Mouse (Mus musculus) midbrain, embryonic 11.5 days (tissue): ENCODE results near the gene Tarsl2. TPM values are rescaled to one million over a fixed set of nuclear protein-coding genes. Genes with fewer than 3 reads are reported as not detected.

Source experiments
- ATAC-seq: fragments of 200-750 bp; cut with Nextera tagmentation; 2 replicates; pipeline ENCODE4 v1.8.0; 2017; ENCODE audit warnings: moderate TSS enrichment, moderate library complexity; ENCODE audit not compliant: low FRiP score
- DNase-seq: peaks from one replicate; pipeline ENCODE4 v3.0.0; 2015; ENCODE audit warnings: low spot score; ENCODE audit errors: missing footprints
- H3K27ac ChIP-seq: fragments of 300-500 bp; sonication (generic); 2 replicates; pipeline ENCODE4 v1.5.1; 2014; ENCODE audit warnings: low read depth, low read length
- H3K27me3 ChIP-seq: fragments of 300-500 bp; sonication (generic); 2 replicates; pipeline ENCODE4 v1.6.1; 2014; ENCODE audit warnings: mild to moderate bottlenecking, low read length, moderate library complexity, mixed read lengths; ENCODE audit not compliant: control insufficient read depth, insufficient read depth
- H3K36me3 ChIP-seq: fragments of 300-500 bp; sonication (generic); 2 replicates; pipeline ENCODE4 v1.6.1; 2014; ENCODE audit warnings: mild to moderate bottlenecking, low read length, moderate library complexity, mixed read lengths; ENCODE audit not compliant: control insufficient read depth, insufficient read depth
- H3K4me1 ChIP-seq: fragments of 300-500 bp; sonication (generic); 2 replicates; pipeline ENCODE4 v1.6.1; 2014; ENCODE audit warnings: low read length; ENCODE audit not compliant: control insufficient read depth, insufficient read depth
- H3K4me2 ChIP-seq: fragments of 300-500 bp; sonication (generic); 2 replicates; pipeline ENCODE4 v1.6.1; 2014; ENCODE audit warnings: mild to moderate bottlenecking, moderate library complexity
- H3K4me3 ChIP-seq: fragments of 300-500 bp; sonication (generic); 2 replicates; pipeline ENCODE4 v1.5.1; 2014; ENCODE audit warnings: low read depth, low read length
- H3K9ac ChIP-seq: fragments of 300-500 bp; sonication (generic); 2 replicates; pipeline ENCODE4 v1.6.1; 2014; ENCODE audit warnings: low read length
- H3K9me3 ChIP-seq: fragments of 300-500 bp; sonication (generic); 2 replicates; pipeline ENCODE4 v1.6.1; 2016; ENCODE audit warnings: low read length; ENCODE audit not compliant: control insufficient read depth
- WGBS: fragments of 180-500 bp; shearing (Covaris S2); extraction: QIAGEN DNeasy Blood & Tissue Kit; methylation state at CpG from one replicate; pipeline ENCODE4 v1.1.7; 2014; 5-methylcytosine and 5-hydroxymethylcytosine counted together
- polyA plus RNA-seq: library from polyadenylated mRNA; unstranded; fragments of >200 nt; fragmentation: Nextera tagmentation; extraction: Ambion mirVana; gene quantifications from 2 replicates; pipeline ENCODE4 v1.2.1, GENCODE M21; 2014

Tarsl2 gene
- polyA plus RNA-seq, 1 experiment from 2014 or later, result 12.0 TPM

DNA sequence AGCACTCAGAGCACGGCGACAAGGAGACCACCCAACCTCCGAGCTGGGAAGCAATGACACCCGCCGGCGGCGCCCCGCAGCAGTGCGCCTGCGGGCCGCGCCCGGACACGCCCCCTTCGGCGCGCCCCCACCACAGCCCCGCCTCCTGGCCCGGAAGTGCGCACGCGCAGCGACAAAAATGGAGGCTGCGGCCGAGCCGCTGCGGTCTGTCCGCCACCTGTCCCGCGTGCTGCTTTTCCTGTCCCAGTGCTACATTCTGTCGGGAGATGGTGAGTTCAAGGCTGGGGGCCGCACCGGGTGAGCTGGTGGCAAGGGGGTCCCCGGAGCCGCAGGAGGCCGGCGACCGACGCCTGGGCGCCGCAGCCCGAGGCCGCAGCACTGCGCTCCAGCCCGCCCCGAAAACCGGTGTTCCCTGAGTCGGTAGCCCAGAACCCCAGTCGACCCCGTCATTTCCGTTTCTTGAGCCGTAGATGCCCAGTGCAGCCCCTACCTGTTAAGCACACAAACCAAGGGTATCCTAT is 48.7 kb downstream of the Tarsl2 start:
- WGBS, result under 1% methylated on average over 51 of the region's 52 CpGs
- DNase-seq, result peak; percentile 99
- H3K4me3 ChIP-seq, result peak overlapping the region; percentile 86

DNA sequence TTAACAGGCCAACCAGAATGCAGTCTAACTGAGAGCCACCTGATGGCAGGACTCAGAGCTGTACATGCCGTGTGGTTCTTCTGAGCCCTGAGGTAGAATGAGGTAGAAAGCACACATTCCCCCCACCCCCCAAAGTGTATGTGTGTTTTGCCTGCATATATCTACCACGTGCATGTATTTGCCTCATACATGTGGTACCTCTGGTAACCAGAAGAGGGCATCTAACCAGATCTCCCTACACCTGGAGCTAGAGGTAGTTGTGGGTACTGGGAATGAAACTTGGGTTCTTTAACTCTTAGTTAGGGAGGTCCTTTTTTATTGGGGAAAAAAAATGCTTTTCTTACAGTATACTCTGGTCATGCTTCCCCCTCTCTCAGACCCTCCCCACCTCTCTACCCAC is 51.8 kb downstream of the Tarsl2 start:
- WGBS, result 53% methylated on average over 2 of the region's 2 CpGs
- no peaks in the 10 kb centered on the region for H3K27me3 ChIP-seq
- H3K36me3 ChIP-seq, result peaks cover 15% of the 10 kb centered on the region; the same call in 1 of the 2 replicates
- no peak overlapping the region for H3K9ac ChIP-seq
- H3K4me3 ChIP-seq, result no peak overlapping the region
- no peak for ATAC-seq
- H3K4me1 ChIP-seq, result peaks cover 10% of the 10 kb centered on the region
- H3K27ac ChIP-seq, result no peak overlapping the region
- no peak overlapping the region for H3K4me2 ChIP-seq
- DNase-seq, result no peak
- H3K9me3 ChIP-seq, result no peaks in the 10 kb centered on the region

More for the DNA sequence above, 48.7 kb downstream of the Tarsl2 start:
- H3K27me3 ChIP-seq, result no peaks in the 10 kb centered on the region
- H3K27ac ChIP-seq, result peak overlapping the region; percentile 52; the same call in 1 of the 2 replicates
- H3K9me3 ChIP-seq, result no peaks in the 10 kb centered on the region
- ATAC-seq, result peak; percentile 98
- peaks cover 4% of the 10 kb centered on the region; the same call in 1 of the 2 replicates for H3K36me3 ChIP-seq
- H3K4me2 ChIP-seq, result peak overlapping the region; percentile 74
- H3K9ac ChIP-seq, result peak overlapping the region; percentile 87
- peaks cover 10% of the 10 kb centered on the region for H3K4me1 ChIP-seq

DNA sequence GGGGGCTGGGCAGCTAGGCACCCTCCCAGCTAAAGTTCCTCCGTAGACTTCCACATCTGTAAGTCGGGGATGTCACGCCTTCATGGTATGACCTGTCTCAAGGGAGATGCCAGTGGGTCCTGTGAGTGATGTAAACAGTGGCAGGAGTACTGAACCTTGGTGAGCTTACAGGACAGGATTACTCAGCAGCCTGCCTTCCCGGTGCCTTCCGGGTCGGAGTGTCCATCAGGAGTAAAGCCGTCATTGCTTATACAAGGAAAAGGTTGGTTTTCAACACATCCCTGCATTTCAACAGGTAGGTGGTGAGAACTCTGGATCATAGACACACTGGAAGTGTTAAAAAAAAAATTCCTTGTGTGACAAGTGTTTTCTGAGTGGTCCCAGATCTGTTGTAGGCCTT is 57.4 kb downstream of the Tarsl2 start:
- H3K4me2 ChIP-seq, result no peak overlapping the region

GRCm38 (mm10) chr7:65704818-65705242 is 60.1 kb downstream of the Tarsl2 start:
- H3K4me2 ChIP-seq, result peak overlapping the region; percentile 16; the same call in 1 of the 2 replicates
- H3K9ac ChIP-seq, result no peak overlapping the region
- no peaks in the 10 kb centered on the region for H3K27me3 ChIP-seq
- H3K27ac ChIP-seq, result no peak overlapping the region
- H3K36me3 ChIP-seq, result peaks cover 10% of the 10 kb centered on the region; the same call in 1 of the 2 replicates
- DNase-seq (peak; percentile 99), ATAC-seq (peak; percentile 33; the same call in 1 of the 2 replicates)
- no peak overlapping the region for H3K4me3 ChIP-seq
- 21% methylated on average over 10 of the region's 10 CpGs for WGBS
- no peaks in the 10 kb centered on the region for H3K9me3 ChIP-seq
- no peaks in the 10 kb centered on the region for H3K4me1 ChIP-seq

More for the DNA sequence above, 57.4 kb downstream of the Tarsl2 start:
- no peak overlapping the region for H3K4me3 ChIP-seq
- no peaks in the 10 kb centered on the region for H3K27me3 ChIP-seq
- ATAC-seq (no peak), DNase-seq (no peak)
- H3K9ac ChIP-seq, result no peak overlapping the region
- H3K9me3 ChIP-seq, result no peaks in the 10 kb centered on the region
- peaks cover 15% of the 10 kb centered on the region; the same call in 1 of the 2 replicates for H3K36me3 ChIP-seq
- H3K4me1 ChIP-seq, result no peaks in the 10 kb centered on the region
- WGBS, result 92% methylated on average over 7 of the region's 7 CpGs
- H3K27ac ChIP-seq, result no peak overlapping the region

DNA sequence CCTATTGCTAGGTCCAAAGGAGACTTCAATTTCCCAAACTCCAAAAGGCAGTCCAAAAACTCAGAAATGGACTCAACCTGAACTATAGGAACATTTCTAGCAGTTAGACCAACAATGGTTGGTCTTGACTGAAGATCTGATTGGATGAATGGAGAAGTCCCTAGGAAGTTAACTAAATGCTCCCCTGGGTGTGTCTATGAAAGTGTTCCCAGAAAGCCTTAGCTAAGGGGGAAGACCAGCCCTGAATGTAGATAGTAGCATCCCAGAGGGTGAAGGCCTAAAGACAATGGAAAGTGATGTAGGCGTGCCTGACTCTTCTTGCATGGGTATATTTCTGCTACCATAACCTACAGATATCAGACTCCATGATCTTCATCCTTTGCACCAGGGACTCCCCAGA is 63.8 kb downstream of the Tarsl2 start:
- H3K36me3 ChIP-seq, result no peaks in the 10 kb centered on the region
- no peak for DNase-seq
- H3K4me2 ChIP-seq, result no peak overlapping the region
- H3K9ac ChIP-seq, result no peak overlapping the region
- 82% methylated on average over 1 of the region's 1 CpGs for WGBS
- H3K4me3 ChIP-seq, result no peak overlapping the region
- H3K4me1 ChIP-seq, result no peaks in the 10 kb centered on the region
- no peaks in the 10 kb centered on the region for H3K27me3 ChIP-seq
- no peak for ATAC-seq
- no peaks in the 10 kb centered on the region for H3K9me3 ChIP-seq
- H3K27ac ChIP-seq, result no peak overlapping the region

DNA sequence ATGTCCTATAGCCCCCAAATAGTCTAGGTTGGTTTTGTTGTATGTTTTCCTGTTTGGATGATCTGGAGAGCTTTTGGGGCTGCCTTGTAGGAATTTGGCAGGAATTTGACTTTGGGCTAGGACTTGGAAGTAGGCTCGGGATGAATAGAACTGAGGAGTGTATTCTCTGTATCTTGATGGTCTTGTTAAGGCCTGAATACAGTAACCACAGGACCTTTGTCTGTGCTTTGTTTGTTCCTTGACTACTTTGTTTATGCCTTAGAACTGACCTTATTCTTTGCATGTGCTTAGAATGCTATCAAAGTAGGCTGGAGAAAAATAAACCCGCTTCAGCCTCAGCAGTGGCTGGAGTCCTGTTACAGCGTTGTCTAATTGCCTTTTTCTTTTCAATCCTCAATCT is 65.6 kb downstream of the Tarsl2 start:
- H3K4me2 ChIP-seq, result no peak overlapping the region
- no peaks in the 10 kb centered on the region for H3K4me1 ChIP-seq
- no peak for ATAC-seq
- DNase-seq, result no peak
- no peaks in the 10 kb centered on the region for H3K27me3 ChIP-seq
- no peak overlapping the region for H3K4me3 ChIP-seq
- no peaks in the 10 kb centered on the region for H3K9me3 ChIP-seq
- H3K27ac ChIP-seq, result no peak overlapping the region
- H3K9ac ChIP-seq, result no peak overlapping the region
- no peaks in the 10 kb centered on the region for H3K36me3 ChIP-seq
- 79% methylated on average over 3 of the region's 3 CpGs for WGBS

- no peaks in the 10 kb centered on the region for H3K9me3 ChIP-seq
- H3K4me1 ChIP-seq, result no peaks in the 10 kb centered on the region
- H3K4me3 ChIP-seq, result no peak overlapping the region
- no peak for ATAC-seq
- H3K27ac ChIP-seq, result no peak overlapping the region
- no peaks in the 10 kb centered on the region for H3K36me3 ChIP-seq
- no peak overlapping the region for H3K4me2 ChIP-seq
- WGBS, result 62% methylated on average over 5 of the region's 5 CpGs
- DNase-seq, result no peak
- no peak overlapping the region for H3K9ac ChIP-seq
- H3K27me3 ChIP-seq, result no peaks in the 10 kb centered on the region
These were observed 69.1 kb downstream of the Tarsl2 start for GRCm38 (mm10) chr7:65713782-65714181.

DNA sequence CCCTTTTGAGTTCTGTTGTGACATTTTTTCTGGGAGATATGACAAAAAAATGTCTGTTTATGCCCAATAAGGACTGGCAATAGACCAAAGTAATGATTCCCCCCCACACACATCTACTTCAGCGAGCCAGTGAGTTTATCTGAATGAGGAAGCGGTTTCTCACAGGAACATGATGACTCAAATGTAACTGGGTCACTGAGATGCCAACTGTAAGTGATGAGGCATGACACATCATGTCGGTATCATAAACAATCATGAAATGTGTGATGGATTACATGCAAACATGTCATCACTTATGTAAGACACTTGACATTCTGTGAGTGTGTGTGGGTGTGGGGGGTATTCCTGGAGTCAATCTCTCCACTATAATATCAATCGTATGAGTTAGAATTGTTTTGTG is 69.6 kb downstream of the Tarsl2 start:
- WGBS, result 87% methylated on average over 4 of the region's 4 CpGs
- no peaks in the 10 kb centered on the region for H3K4me1 ChIP-seq
- H3K9ac ChIP-seq, result no peak overlapping the region
- no peaks in the 10 kb centered on the region for H3K36me3 ChIP-seq
- no peaks in the 10 kb centered on the region for H3K27me3 ChIP-seq
- no peaks in the 10 kb centered on the region for H3K9me3 ChIP-seq
- H3K4me2 ChIP-seq, result no peak overlapping the region
- H3K27ac ChIP-seq, result no peak overlapping the region
- ATAC-seq (no peak), DNase-seq (no peak)
- H3K4me3 ChIP-seq, result no peak overlapping the region

DNA sequence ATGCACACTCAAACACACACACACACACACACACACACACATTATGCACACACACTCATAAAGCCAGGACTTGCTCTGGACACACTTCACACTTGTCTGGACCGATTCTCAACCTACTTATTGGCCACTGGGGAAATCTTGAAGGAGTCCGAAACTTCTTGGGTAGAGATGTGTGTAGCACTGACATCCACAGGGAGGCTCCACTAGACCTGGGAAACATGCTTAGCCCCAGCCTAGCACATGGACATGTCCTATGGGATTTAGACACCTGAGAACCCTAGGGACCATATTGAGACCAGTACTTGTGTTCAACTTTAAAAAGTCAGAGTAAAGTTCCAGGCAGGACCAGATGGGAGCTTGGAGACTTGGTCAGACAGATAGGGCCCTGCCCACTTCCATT is 89.3 kb downstream of the Tarsl2 start:
- DNase-seq, result no peak
- ATAC-seq, result no peak
- WGBS, result 83% methylated on average over 2 of the region's 2 CpGs

More for the DNA sequence above, 89.3 kb downstream of the Tarsl2 start:
- Histone ChIP-seq H3K9ac (no peak overlapping the region), H3K4me1 (no peaks in the 10 kb centered on the region), H3K4me3 (no peak overlapping the region), H3K36me3 (no peaks in the 10 kb centered on the region), H3K27ac (no peak overlapping the region), H3K27me3 (no peaks in the 10 kb centered on the region), H3K9me3 (no peaks in the 10 kb centered on the region), H3K4me2 (no peak overlapping the region)
